In genomic region chr17:79944851-79945250, GRCm38 (mm10) we compare ENCODE assay signal across 20 mouse cellular contexts.
"Had no signal": no experiment of that assay in that cellular context is flagged by ENCODE, and none has a peak within 500 bp of the region (broad histone marks: within the 10 kb centered on the region; RNA-seq: fewer than 3 reads in every experiment).

No protein-coding gene starts in this region.

- H3K27me3 ChIP-seq: midbrain, embryonic 12.5 days; neural tube, embryonic 13.5 days; neural tube, embryonic 15.5 days; stomach, embryonic 15.5 days had no signal

- H3K27ac ChIP-seq: midbrain, embryonic 10.5 days; midbrain, embryonic 12.5 days; neural tube, embryonic 13.5 days; neural tube, embryonic 15.5 days; stomach, embryonic 15.5 days; stomach, postnatal 0 days had no signal

- H3K4me2 ChIP-seq: lung, embryonic 14.5 days; midbrain, embryonic 12.5 days; neural tube, embryonic 13.5 days; neural tube, embryonic 15.5 days; stomach, embryonic 15.5 days had no signal

- H3K9ac ChIP-seq: lung, embryonic 14.5 days; midbrain, embryonic 12.5 days; neural tube, embryonic 13.5 days; neural tube, embryonic 15.5 days; stomach, embryonic 15.5 days had no signal

- H3K9me3 ChIP-seq: midbrain, embryonic 10.5 days; midbrain, embryonic 12.5 days; neural tube, embryonic 13.5 days; neural tube, embryonic 15.5 days; stomach, embryonic 15.5 days had no signal

- ATAC-seq: midbrain, embryonic 16.5 days had no signal

- H3K36me3 ChIP-seq: midbrain, embryonic 10.5 days; midbrain, embryonic 12.5 days; neural tube, embryonic 13.5 days; neural tube, embryonic 15.5 days; stomach, embryonic 15.5 days had no signal

- H3K4me3 ChIP-seq: midbrain, embryonic 10.5 days; midbrain, embryonic 12.5 days; myocyte; neural tube, embryonic 13.5 days; neural tube, embryonic 15.5 days; stomach, embryonic 15.5 days had no signal

- DNase-seq: lung, adult 18-20 months; lung, embryonic 14.5 days; lung, postnatal 10 days; lung, postnatal 4 days; midbrain, embryonic 14.5 days; retina, postnatal 1 day; right cerebral cortex, adult 18-20 months; right cerebral cortex, postnatal 25 days; right cerebral cortex, postnatal 4 days; thymus, adult 2 months; thymus, postnatal 25 days; thymus, postnatal 4 days had no signal
